ENCODE assay signal across 11 mouse cellular contexts in the genomic region with DNA sequence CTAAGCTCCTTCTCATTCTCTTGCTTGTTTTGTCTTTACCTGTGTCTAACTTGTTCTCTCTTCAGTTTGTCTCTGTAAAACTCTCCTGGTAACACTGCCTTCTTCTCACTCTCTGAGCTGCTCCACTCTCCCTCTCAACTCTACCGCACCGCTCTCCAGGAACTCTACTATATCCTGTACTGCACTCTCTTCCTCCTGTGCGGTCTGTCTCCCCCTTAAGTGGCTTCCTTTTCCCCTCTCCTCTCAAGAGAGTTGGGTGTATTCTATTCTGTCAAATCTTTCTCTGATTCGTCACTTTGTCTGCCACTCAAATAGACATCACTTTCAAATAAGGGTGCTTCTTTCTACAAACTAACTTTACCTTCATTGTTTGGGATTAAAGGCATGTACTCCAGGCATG.
"Had no signal": no experiment of that assay in that cellular context is flagged by ENCODE, and none has a peak within 500 bp of the region (broad histone marks: within the 10 kb centered on the region; RNA-seq: fewer than 3 reads in every experiment).

No protein-coding gene starts in this region.

- DNase-seq: left cerebral cortex, postnatal 4 days; liver; liver, embryonic 13.5 days; liver, postnatal 0 days; lung, adult 18-20 months; lung, adult 2 months; lung, embryonic 14.5 days; lung, postnatal 10 days; lung, postnatal 14 days; lung, postnatal 4 days; midbrain, embryonic 14.5 days had no signal
